Mouse (Mus musculus) midbrain, embryonic 13.5 days (tissue): ENCODE measurements around the gene Prl3a1. TPM values are rescaled to one million over a fixed set of nuclear protein-coding genes. Genes with fewer than 3 reads are reported as not detected.

Experiments used
- ATAC-seq: fragments of 200-750 bp; cut with Nextera tagmentation; 2 replicates; pipeline ENCODE4 v1.8.0; 2017; ENCODE audit warnings: mild to moderate bottlenecking, moderate TSS enrichment, moderate library complexity
- H3K27ac ChIP-seq: fragments of 300-500 bp; sonication (generic); 2 replicates; pipeline ENCODE4 v1.5.1; 2015; ENCODE audit warnings: inconsistent platforms, mild to moderate bottlenecking, moderate library complexity
- H3K27me3 ChIP-seq: fragments of 300-500 bp; sonication (generic); 2 replicates; pipeline ENCODE4 v1.6.1; 2015; ENCODE audit warnings: mild to moderate bottlenecking, inconsistent platforms
- H3K36me3 ChIP-seq: fragments of 300-500 bp; sonication (generic); 2 replicates; pipeline ENCODE4 v1.6.1; 2015; ENCODE audit warnings: mild to moderate bottlenecking, inconsistent platforms
- H3K4me1 ChIP-seq: fragments of 300-500 bp; sonication (generic); replicated peaks from 2 replicates; pipeline ENCODE4 v1.6.1; 2015; ENCODE audit warnings: inconsistent platforms
- H3K4me2 ChIP-seq: fragments of 300-500 bp; sonication (generic); replicated peaks from 2 replicates; pipeline ENCODE4 v1.6.1; 2015; ENCODE audit warnings: moderate library complexity, mild to moderate bottlenecking, inconsistent platforms
- H3K4me3 ChIP-seq: fragments of 300-500 bp; sonication (generic); replicated peaks from 2 replicates; pipeline ENCODE4 v1.5.1; 2015; ENCODE audit warnings: mild to moderate bottlenecking, inconsistent platforms
- H3K9ac ChIP-seq: fragments of 300-500 bp; sonication (generic); replicated peaks from 2 replicates; pipeline ENCODE4 v1.6.1; 2015; ENCODE audit warnings: mild to moderate bottlenecking, inconsistent platforms
- H3K9me3 ChIP-seq: fragments of 300-500 bp; sonication (generic); 2 replicates; pipeline ENCODE4 v1.6.1; 2016; ENCODE audit warnings: mild to moderate bottlenecking, inconsistent platforms
- WGBS: fragments of 180-500 bp; shearing (Covaris S2); methylation state at CpG from one replicate; pipeline ENCODE4 v1.1.7; 2015; 5-methylcytosine and 5-hydroxymethylcytosine counted together
- polyA plus RNA-seq: library from polyadenylated mRNA; unstranded; fragments of >200 nt; fragmentation: Nextera tagmentation; extraction: Ambion mirVana; gene quantifications from 2 replicates; pipeline ENCODE4 v1.2.1, GENCODE M21; 2015

Prl3a1 gene
- not detected in 2 replicates for polyA plus RNA-seq

- no peak within 1 kb of the TSS for H3K4me2 ChIP-seq
- no peak within 1 kb of the TSS for H3K9ac ChIP-seq
- no peak within 1 kb of the TSS for H3K27ac ChIP-seq
- no peaks in the 10 kb centered on the region for H3K4me1 ChIP-seq
- H3K27me3 ChIP-seq, result no peaks in the 10 kb centered on the region
- H3K4me3 ChIP-seq, result no peak within 1 kb of the TSS
- ATAC-seq, result no peak
- WGBS, result 93% methylated on average over 4 of the region's 4 CpGs
- no peaks in the 10 kb centered on the region for H3K9me3 ChIP-seq
- no peaks in the 10 kb centered on the region for H3K36me3 ChIP-seq
These were observed at the start of gene Prl3a1 for GRCm38 (mm10) chr13:27259136-27259535. Gene Prl3a1 (plus strand): TSS chr13:27259436.

DNA sequence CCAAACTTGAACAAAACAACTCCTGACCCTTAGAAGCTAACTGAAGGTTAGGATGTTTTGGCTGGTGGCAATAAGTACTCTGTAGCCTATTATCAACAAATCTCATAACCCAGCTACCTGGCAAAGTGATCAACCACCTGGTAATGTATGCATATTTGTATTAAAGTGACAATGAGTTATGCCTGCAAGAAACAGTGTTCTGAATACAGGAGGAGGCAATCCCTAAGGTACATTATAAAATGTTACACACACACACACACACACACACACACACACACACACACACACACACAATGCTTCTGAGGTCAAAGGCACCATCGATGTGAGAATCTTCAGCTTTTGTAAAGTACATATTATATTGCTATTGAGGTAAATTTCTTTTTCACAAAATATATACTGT is 17.7 kb upstream of the Prl3a1 start, which contains the start of gene Prl3b1:
Gene Prl3b1 (plus strand): TSS at position 301 of the 400 bp plus-strand sequence.
- no peaks in the 10 kb centered on the region for H3K4me1 ChIP-seq
- no peak within 1 kb of the TSS for H3K4me3 ChIP-seq
- H3K27me3 ChIP-seq, result no peaks in the 10 kb centered on the region
- no peak within 1 kb of the TSS for H3K27ac ChIP-seq
- no peak within 1 kb of the TSS for H3K9ac ChIP-seq
- no peak for ATAC-seq
- no peaks in the 10 kb centered on the region for H3K36me3 ChIP-seq
- 95% methylated on average over 1 of the region's 1 CpGs for whole genome bisulfite sequencing
- H3K4me2 ChIP-seq, result no peak within 1 kb of the TSS
- H3K9me3 ChIP-seq, result no peaks in the 10 kb centered on the region

GRCm38 (mm10) chr13:27312334-27313225 is 53.3 kb downstream of the Prl3a1 start, which contains the start of gene Prl6a1:
Gene Prl6a1 (plus strand): TSS chr13:27312627.
- Histone ChIP-seq H3K36me3 (no peaks in the 10 kb centered on the region), H3K4me3 (no peak within 1 kb of the TSS), H3K9ac (no peak within 1 kb of the TSS), H3K4me1 (no peaks in the 10 kb centered on the region), H3K27ac (no peak within 1 kb of the TSS), H3K9me3 (no peaks in the 10 kb centered on the region), H3K27me3 (no peaks in the 10 kb centered on the region), H3K4me2 (no peak within 1 kb of the TSS)
- WGBS, result 84% methylated on average over 7 of the region's 7 CpGs
- ATAC-seq, result no peak

Other genes starting within 250 kb of the Prl3a1 start
- gene Prl, start 201.9 kb upstream of the Prl3a1 start, polyA plus RNA-seq, result not detected in 2 replicates
- gene Prl3d1, start 165.2 kb upstream of the Prl3a1 start, polyA plus RNA-seq, result not detected in 2 replicates
- not detected in 2 replicates for gene Prl3d2, start 137.7 kb upstream of the Prl3a1 start, polyA plus RNA-seq
- not detected in 2 replicates for gene Prl3d3, start 102.6 kb upstream of the Prl3a1 start, polyA plus RNA-seq
- not detected in 2 replicates for gene Prl3c1, start 62.8 kb upstream of the Prl3a1 start, polyA plus RNA-seq
- not detected in 2 replicates for gene Prl3b1, start 17.6 kb upstream of the Prl3a1 start, polyA plus RNA-seq
- gene Prl6a1, start 53.2 kb downstream of the Prl3a1 start, polyA plus RNA-seq, result not detected in 2 replicates
- gene Prl8a2, start 86.2 kb downstream of the Prl3a1 start, polyA plus RNA-seq, result not detected in 2 replicates
- not detected in 2 replicates for gene Prl2b1, start 131.4 kb downstream of the Prl3a1 start, polyA plus RNA-seq
- gene Prl8a6, start 179.3 kb downstream of the Prl3a1 start, polyA plus RNA-seq, result not detected in 2 replicates